Mouse (Mus musculus): ENCODE results near the gene Lime1. TPM values are rescaled to one million over a fixed set of nuclear protein-coding genes. Genes with fewer than 3 reads are reported as not detected.

The Lime1 gene
- polyA plus RNA-seq, 1 experiment from 2014 or later: 22.7 TPM

GRCm38 (mm10) chr2:181390136-181390870 is 10.4 kb downstream of the Lime1 start:
- H3K27me3 ChIP-seq: no peaks in the 10 kb centered on the region
- peak; percentile 34 for ATAC-seq
- DNase-seq (ENCODE audit: low read depth, low spot score): no peak
- in situ Hi-C loops (cut with MboI; ENCODE audit: low pct_unique_long_range_greater_than_20kb): loop anchor here (5.0 kb wide), 1 partner anchor 187 kb away; no protein-coding TSS in a partner anchor
- no peak for TF ChIP-seq CTCF (IDR thresholded peaks at IDR 0.05)
- ChIA-PET POLR2A (interaction anchor here (0.7 kb wide), 2 partner anchors 130 to 290 kb away, joined by 3 to 4 read pairs; partner anchors contain the start of gene Dnajc5), CTCF (interaction anchor here (0.8 to 4.7 kb wide), 5 partner anchors 13 to 288 kb away, joined by 3 to 23 read pairs (median 7); no protein-coding TSS in a partner anchor)

- CTCF ChIA-PET: interaction anchor here (1.9 to 4.7 kb wide), 2 partner anchors 14 to 20 kb away, joined by 8 to 23 read pairs; no protein-coding TSS in a partner anchor
- POLR2A ChIA-PET: no interaction called here
- no peak for TF ChIP-seq CTCF (IDR thresholded peaks at IDR 0.05)
- DNase-seq (ENCODE audit: low read depth, low spot score) (no peak), ATAC-seq (no peak)
- in situ Hi-C loops (cut with MboI; ENCODE audit: low pct_unique_long_range_greater_than_20kb): loop anchor here (5.0 kb wide), 1 partner anchor 186 kb away; no protein-coding TSS in a partner anchor
- no peaks in the 10 kb centered on the region for H3K27me3 ChIP-seq
Observed at GRCm38 (mm10) chr2:181391022-181391421, 11.1 kb downstream of the Lime1 start.

GRCm38 (mm10) chr2:181391541-181391940 is 11.7 kb downstream of the Lime1 start:
- TF ChIP-seq CTCF (IDR thresholded peaks at IDR 0.05): no peak
- CTCF ChIA-PET: interaction anchor here (0.9 to 4.7 kb wide), 6 partner anchors 8 to 105 kb away, joined by 3 to 23 read pairs (median 6); partner anchors contain the start of gene Tpd52l2
- POLR2A ChIA-PET: no interaction called here
- no peak for DNase-seq (ENCODE audit: low read depth, low spot score)
- H3K27me3 ChIP-seq: no peaks in the 10 kb centered on the region
- no peak for ATAC-seq
- in situ Hi-C loops (cut with MboI; ENCODE audit: low pct_unique_long_range_greater_than_20kb): loop anchor here (5.0 kb wide), 1 partner anchor 186 kb away; no protein-coding TSS in a partner anchor

GRCm38 (mm10) chr2:181392600-181393213 is 12.8 kb downstream of the Lime1 start:
- no peak for DNase-seq (ENCODE audit: low read depth, low spot score)
- in situ Hi-C loops (cut with MboI; ENCODE audit: low pct_unique_long_range_greater_than_20kb): loop anchor here (5.0 kb wide), 1 partner anchor 185 kb away; no protein-coding TSS in a partner anchor
- ChIA-PET POLR2A (no interaction called here), CTCF (interaction anchor here (0.7 to 5.0 kb wide), 18 partner anchors 9 to 189 kb away, joined by 3 to 23 read pairs (median 6); partner anchors contain the start of genes Dnajc5, Lime1 and Tpd52l2)
- no peak for TF ChIP-seq CTCF (IDR thresholded peaks at IDR 0.05)
- ATAC-seq: no peak
- no peaks in the 10 kb centered on the region for H3K27me3 ChIP-seq

- in situ Hi-C loops (cut with MboI; ENCODE audit: low pct_unique_long_range_greater_than_20kb): loop anchor here (5.0 kb wide), 1 partner anchor 183 kb away; no protein-coding TSS in a partner anchor
- CTCF ChIA-PET: interaction anchor here (0.6 to 5.0 kb wide), 9 partner anchors 10 to 175 kb away, joined by 3 to 23 read pairs (median 4); partner anchors contain the start of genes Dnajc5 and Tpd52l2
- TF ChIP-seq CTCF (IDR thresholded peaks at IDR 0.05): no peak
- no peak for ATAC-seq
- POLR2A ChIA-PET: interaction anchor here (0.6 to 1.3 kb wide), 3 partner anchors 45 to 187 kb away, joined by 3 read pairs; no protein-coding TSS in a partner anchor
- DNase-seq (ENCODE audit: low read depth, low spot score): no peak
- no peaks in the 10 kb centered on the region for H3K27me3 ChIP-seq
Observed at GRCm38 (mm10) chr2:181394086-181394485, 14.2 kb downstream of the Lime1 start.

- no peaks in the 10 kb centered on the region for H3K27me3 ChIP-seq
- in situ Hi-C loops (cut with MboI; ENCODE audit: low pct_unique_long_range_greater_than_20kb): no loop called here
- POLR2A ChIA-PET: no interaction called here
- CTCF ChIA-PET: interaction anchor here (0.9 to 5.0 kb wide), 4 partner anchors 13 to 171 kb away, joined by 3 to 17 read pairs (median 10); partner anchors contain the start of gene Tpd52l2
- DNase-seq (ENCODE audit: low read depth, low spot score) (no peak), ATAC-seq (peak; percentile 51)
- no peak for TF ChIP-seq CTCF (IDR thresholded peaks at IDR 0.05)
Observed at GRCm38 (mm10) chr2:181397207-181397761, 17.4 kb downstream of the Lime1 start.

- ChIA-PET CTCF (interaction anchor here (1.6 to 1.7 kb wide), 2 partner anchors 10 to 95 kb away, joined by 3 to 7 read pairs; partner anchors contain the start of gene Tpd52l2), POLR2A (no interaction called here)
- H3K27me3 ChIP-seq: no peaks in the 10 kb centered on the region
- in situ Hi-C loops (cut with MboI; ENCODE audit: low pct_unique_long_range_greater_than_20kb): loop anchor here (5.0 kb wide), 1 partner anchor 86 kb away; no protein-coding TSS in a partner anchor
- TF ChIP-seq CTCF (IDR thresholded peaks at IDR 0.05): no peak
- DNase-seq (ENCODE audit: low read depth, low spot score): no peak
- ATAC-seq: no peak
Observed at GRCm38 (mm10) chr2:181401497-181401896, 21.6 kb downstream of the Lime1 start.

GRCm38 (mm10) chr2:181403722-181404121 is 23.8 kb downstream of the Lime1 start:
- POLR2A ChIA-PET: interaction anchor here (0.6 kb wide), 2 partner anchors 108 to 125 kb away, joined by 3 read pairs; no protein-coding TSS in a partner anchor
- no peak for TF ChIP-seq CTCF (IDR thresholded peaks at IDR 0.05)
- ATAC-seq (no peak), DNase-seq (ENCODE audit: low read depth, low spot score) (no peak)
- CTCF ChIA-PET: no interaction called here
- in situ Hi-C loops (cut with MboI; ENCODE audit: low pct_unique_long_range_greater_than_20kb): loop anchor here (5.0 kb wide), 1 partner anchor 84 kb away; no protein-coding TSS in a partner anchor
- no peaks in the 10 kb centered on the region for H3K27me3 ChIP-seq

- POLR2A ChIA-PET: no interaction called here
Observed at GRCm38 (mm10) chr2:181409643-181410042, 29.8 kb downstream of the Lime1 start.

More at GRCm38 (mm10) chr2:181409643-181410042, 29.8 kb downstream of the Lime1 start:
- TF ChIP-seq CTCF (IDR thresholded peaks at IDR 0.05): no peak
- DNase-seq (ENCODE audit: low read depth, low spot score) (no peak), ATAC-seq (no peak)
- CTCF ChIA-PET: interaction anchor here (2.0 to 3.7 kb wide), 5 partner anchors 13 to 159 kb away, joined by 5 to 44 read pairs (median 12); partner anchors contain the start of gene Tpd52l2
- in situ Hi-C loops (cut with MboI; ENCODE audit: low pct_unique_long_range_greater_than_20kb): no loop called here
- no peaks in the 10 kb centered on the region for H3K27me3 ChIP-seq
